Mouse (Mus musculus): ENCODE data around the gene Tsen54.

DNA sequence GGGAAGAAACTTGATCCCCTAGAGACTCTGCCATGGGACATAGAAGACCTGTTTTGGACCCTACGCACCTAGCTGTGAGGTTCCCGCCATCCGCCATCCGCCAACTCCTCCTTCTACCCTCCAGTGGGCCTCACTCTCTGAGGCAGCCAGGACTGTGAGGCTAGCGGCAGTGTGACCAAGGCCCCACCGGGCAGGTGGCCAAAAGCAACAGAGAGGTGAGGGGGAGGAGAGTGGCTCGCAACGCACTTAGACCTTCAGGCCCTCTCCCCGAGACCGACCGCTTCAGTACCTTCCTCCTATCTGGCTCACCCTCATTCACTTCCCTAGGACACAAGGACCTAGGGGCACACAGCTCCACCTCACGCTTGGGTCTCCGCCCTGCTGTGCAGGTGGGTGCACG lies 4.1 kb upstream of the Tsen54 start:
- no peak for TF ChIP-seq POLR2A (IDR thresholded peaks at IDR 0.05; ENCODE audit: borderline replicate concordance, extremely low read depth, insufficient read depth, insufficient read length, poor library complexity, severe bottlenecking)
- no peak for TF ChIP-seq CTCF (IDR thresholded peaks at IDR 0.05; ENCODE audit: borderline replicate concordance, extremely low read depth, insufficient read depth, insufficient read length)
